Mouse (Mus musculus) ES-E14 (cell line): ENCODE data around the gene Mars. TPM values are rescaled to one million over a fixed set of nuclear protein-coding genes. Genes with fewer than 3 reads are reported as not detected.

Experiments
- DNase-seq: peaks from one replicate; pipeline ENCODE4 v3.0.0-alpha.2; 2013; ENCODE audit warnings: low read depth, low spot score
- H3K27ac ChIP-seq: 2 replicates; pipeline ENCODE4 v1.5.1; 2012; ENCODE audit warnings: low read depth, mild to moderate bottlenecking, low read length, moderate library complexity, mixed read lengths; ENCODE audit not compliant: poor library complexity, insufficient read depth, severe bottlenecking
- H3K36me3 ChIP-seq: 2 replicates; pipeline ENCODE4 v1.6.1; 2012; ENCODE audit warnings: mild to moderate bottlenecking, low read length, moderate library complexity, mixed read lengths; ENCODE audit not compliant: control insufficient read depth, poor library complexity, insufficient read depth, severe bottlenecking
- H3K4me1 ChIP-seq, 2 experiments: fragments of 150-350 bp in 1 of 2; sonication (generic) in 1 of 2; 2 replicates each; pipeline ENCODE4 v1.6.1; 2012; ENCODE audit warnings: low read length in 2 of 2, mild to moderate bottlenecking in 1 of 2, mixed read lengths in 1 of 2; ENCODE audit not compliant: control insufficient read depth in 2 of 2, insufficient read depth in 2 of 2, poor library complexity in 1 of 2
- H3K4me3 ChIP-seq, 2 experiments: fragments of 150-350 bp in 1 of 2; sonication (generic) in 1 of 2; 2 replicates each; pipeline ENCODE4 v1.5.1; 2012; ENCODE audit warnings: low read length in 2 of 2, low read depth in 1 of 2, mild to moderate bottlenecking in 1 of 2, mixed read lengths in 1 of 2; ENCODE audit not compliant: insufficient read depth in 1 of 2, poor library complexity in 1 of 2, severe bottlenecking in 1 of 2
- H3K9ac ChIP-seq: 2 replicates; pipeline ENCODE4 v1.6.1; 2012; ENCODE audit warnings: low read depth, mild to moderate bottlenecking, low read length, mixed read lengths; ENCODE audit not compliant: poor library complexity, insufficient read depth, severe bottlenecking
- H3K9me3 ChIP-seq: fragments of 150-350 bp; sonication (generic); 2 replicates; pipeline ENCODE4 v1.6.1; 2012; ENCODE audit warnings: low read depth, mild to moderate bottlenecking, low read length; ENCODE audit not compliant: control insufficient read depth, insufficient read depth
- CHD2 ChIP-seq: IDR thresholded peaks from 2 replicates; pipeline ENCODE4 v1.6.1; 2014; ENCODE audit warnings: mild to moderate bottlenecking, low read depth, low read length, inconsistent platforms
- HCFC1 ChIP-seq: IDR thresholded peaks from 2 replicates; pipeline ENCODE4 v1.6.1; 2012; ENCODE audit warnings: low read length, inconsistent platforms, borderline replicate concordance; ENCODE audit not compliant: insufficient read depth
- MAFK ChIP-seq: IDR thresholded peaks from 2 replicates; pipeline ENCODE4 v1.6.1; 2014; ENCODE audit warnings: mild to moderate bottlenecking, low read depth, low read length, inconsistent platforms; ENCODE audit not compliant: insufficient read depth
- ZC3H11A ChIP-seq: IDR thresholded peaks from 2 replicates; pipeline ENCODE4 v1.6.1; 2012; ENCODE audit warnings: low read depth, mild to moderate bottlenecking, inconsistent platforms, low read length, borderline replicate concordance
- ZNF384 ChIP-seq: IDR thresholded peaks from 2 replicates; pipeline ENCODE4 v1.6.1; 2012; ENCODE audit warnings: low read depth, low read length, inconsistent platforms
- in situ Hi-C, 2 experiments: fragments of 600-800 bp; cut with MboI; formaldehyde crosslinking; loops; one replicate each; pipeline ENCODE4 v1.15.1; 2025; ENCODE audit warnings: low sequenced_read_pairs in 2 of 2, inconsistent platforms in 1 of 2; ENCODE audit not compliant: unreplicated experiment in 2 of 2
- total RNA-seq: library from RNA; depleted of rRNA; stranded (reverse); fragments of 300-350 nt; gene quantifications from 2 replicates; pipeline ENCODE4 v1.2.3, GENCODE M21; 2012

Mars gene
- total RNA-seq, 1 experiment = 206 TPM

GRCm38 (mm10) chr10:127349810-127350209 is 38.2 kb upstream of the Mars start:
- no peak overlapping the region for H3K9ac ChIP-seq

GRCm38 (mm10) chr10:127348957-127349356 is 37.4 kb upstream of the Mars start:
- no peak for DNase-seq
- no peak for TF ChIP-seq ZC3H11A
- no peak for TF ChIP-seq CHD2
- TF ChIP-seq HCFC1 = no peak
- no peak for TF ChIP-seq ZNF384
- no peak for TF ChIP-seq MAFK
- Histone ChIP-seq H3K4me3 (no peak overlapping the region), H3K9me3 (no peaks in the 10 kb centered on the region), H3K4me1 (peaks cover 3 to 12% of the 10 kb centered on the region in 2 experiments; a peak in 3 of 4 replicates), H3K9ac (no peak overlapping the region), H3K27ac (no peak overlapping the region), H3K36me3 (no peaks in the 10 kb centered on the region)
- in situ Hi-C loops = no loop called here

More at GRCm38 (mm10) chr10:127349810-127350209, 38.2 kb upstream of the Mars start:
- in situ Hi-C loops = no loop called here
- H3K4me1 ChIP-seq = peaks cover 3 to 12% of the 10 kb centered on the region in 2 experiments; a peak in 3 of 4 replicates
- H3K36me3 ChIP-seq = no peaks in the 10 kb centered on the region
- H3K9me3 ChIP-seq = no peaks in the 10 kb centered on the region
- H3K27ac ChIP-seq = no peak overlapping the region
- no peak for TF ChIP-seq ZC3H11A
- TF ChIP-seq CHD2 = no peak
- no peak for TF ChIP-seq HCFC1
- TF ChIP-seq MAFK = no peak
- no peak for TF ChIP-seq ZNF384
- no peak overlapping the region; a peak in 1 of 4 replicates for H3K4me3 ChIP-seq
- DNase-seq = no peak

GRCm38 (mm10) chr10:127346173-127346572 is 34.6 kb upstream of the Mars start:
- DNase-seq = no peak
- in situ Hi-C loops = no loop called here
- TF ChIP-seq ZC3H11A (no peak), CHD2 (no peak), MAFK (no peak), HCFC1 (no peak), ZNF384 (no peak)
- Histone ChIP-seq H3K4me3 (no peak overlapping the region), H3K9ac (no peak overlapping the region), H3K36me3 (no peaks in the 10 kb centered on the region), H3K27ac (no peak overlapping the region), H3K4me1 (peaks cover under 1 to 8% of the 10 kb centered on the region in 2 experiments; a peak in 2 of 4 replicates), H3K9me3 (no peaks in the 10 kb centered on the region)

- DNase-seq = no peak
Measured at GRCm38 (mm10) chr10:127343029-127343428, 31.4 kb upstream of the Mars start.

More at GRCm38 (mm10) chr10:127343029-127343428, 31.4 kb upstream of the Mars start:
- Histone ChIP-seq H3K4me3 (no peak overlapping the region), H3K36me3 (peaks cover 2% of the 10 kb centered on the region; the same call in 1 of the 2 replicates), H3K9ac (no peak overlapping the region), H3K27ac (no peak overlapping the region), H3K9me3 (no peaks in the 10 kb centered on the region), H3K4me1 (peaks cover 4 to 6% of the 10 kb centered on the region in 2 experiments; a peak in 3 of 4 replicates)
- in situ Hi-C loops = no loop called here
- no peak for TF ChIP-seq ZC3H11A
- no peak for TF ChIP-seq HCFC1
- no peak for TF ChIP-seq ZNF384
